Mouse (Mus musculus): ENCODE results near the gene Eno1. TPM values are rescaled to one million over a fixed set of nuclear protein-coding genes. Genes with fewer than 3 reads are reported as not detected.
A peak's percentile ranks its signal among the peaks of the same experiment; 100 is the strongest.

Eno1 gene
- total and polyA plus RNA-seq, 3 experiments = 1,109 to 1,985 (median 1,272) TPM

GRCm38 (mm10) chr4:150188236-150188635 is 48.3 kb upstream of the Eno1 start:
- Histone ChIP-seq H3K4me2 (ENCODE audit: insufficient read depth, low read depth, poor library complexity, severe bottlenecking) (no peak overlapping the region), H3K36me3 (replicated peaks in 1 of 2; ENCODE audit: control insufficient read depth in 1 of 2, insufficient read depth in 1 of 2, low read length in 1 of 2) (no peaks in the 10 kb centered on the region), H3K4me3 (replicated peaks in 1 of 3; ENCODE audit: low read depth in 2 of 3, low read length in 2 of 3, poor library complexity in 1 of 3) (no peak overlapping the region), H3K79me2 (replicated peaks; ENCODE audit: control insufficient read depth, extremely low read depth, insufficient read depth, poor library complexity, severe bottlenecking) (no peaks in the 10 kb centered on the region), H3K9me3 (replicated peaks; ENCODE audit: low read length) (no peaks in the 10 kb centered on the region), H3K27me3 (replicated peaks) (peaks cover 4% of the 10 kb centered on the region), H3K9ac (ENCODE audit: insufficient read depth, low read depth) (no peak overlapping the region), H3K4me1 (ENCODE audit: control insufficient read depth in 1 of 2, insufficient read depth in 2 of 2) (peaks cover 0 to 9% of the 10 kb centered on the region in 2 experiments; a peak in 2 of 4 replicates), H3K27ac (ENCODE audit: insufficient read depth, low read depth) (no peak overlapping the region)
- no peak for TF ChIP-seq SIN3A (IDR thresholded peaks at IDR 0.05; ENCODE audit: low read length)
- TF ChIP-seq CHD2 (IDR thresholded peaks at IDR 0.05; ENCODE audit: low read length) = no peak
- TF ChIP-seq ZNF384 (IDR thresholded peaks at IDR 0.05; ENCODE audit: low read depth, low read length) = no peak
- DNase-seq (ENCODE audit: extremely low read depth) = no peak
- dilution Hi-C loops (cut with MboI; ENCODE audit: extremely low pct_ligation_motif_present, extremely low pct_unique_long_range_greater_than_20kb, low sequenced_read_pairs) (no loop called here), in situ Hi-C loops (cut with MboI; ENCODE audit: low pct_ligation_motif_present, low pct_unique_long_range_greater_than_20kb, low sequenced_read_pairs) (loop anchor here (5.0 kb wide), 1 partner anchor 34 kb away; no protein-coding TSS in a partner anchor)

GRCm38 (mm10) chr4:150192199-150192598 is 44.3 kb upstream of the Eno1 start:
- no peak for DNase-seq (ENCODE audit: extremely low read depth)
- no peaks in the 10 kb centered on the region for H3K79me2 ChIP-seq (replicated peaks; ENCODE audit: control insufficient read depth, extremely low read depth, insufficient read depth, poor library complexity, severe bottlenecking)
- no peak overlapping the region for H3K9ac ChIP-seq (ENCODE audit: insufficient read depth, low read depth)
- dilution Hi-C loops (cut with MboI; ENCODE audit: extremely low pct_ligation_motif_present, extremely low pct_unique_long_range_greater_than_20kb, low sequenced_read_pairs) (no loop called here), in situ Hi-C loops (cut with MboI; ENCODE audit: low pct_ligation_motif_present, low pct_unique_long_range_greater_than_20kb, low sequenced_read_pairs) (no loop called here)
- peaks cover 0 to 6% of the 10 kb centered on the region in 2 experiments; a peak in 2 of 4 replicates for H3K4me1 ChIP-seq (ENCODE audit: control insufficient read depth in 1 of 2, insufficient read depth in 2 of 2)
- no peak overlapping the region for H3K4me3 ChIP-seq (replicated peaks in 1 of 3; ENCODE audit: low read depth in 2 of 3, low read length in 2 of 3, poor library complexity in 1 of 3)
- no peaks in the 10 kb centered on the region for H3K9me3 ChIP-seq (replicated peaks; ENCODE audit: low read length)
- TF ChIP-seq KAT2A (IDR thresholded peaks at IDR 0.05; ENCODE audit: insufficient replicate concordance, low read length) = no peak
- TF ChIP-seq MAX (IDR thresholded peaks at IDR 0.05; ENCODE audit: low read length) = no peak
- TF ChIP-seq POLR2AphosphoS2 (IDR thresholded peaks at IDR 0.05; ENCODE audit: low read depth, low read length) = no peak
- no peak for TF ChIP-seq MAZ (IDR thresholded peaks at IDR 0.05; ENCODE audit: low read depth, low read length)
- TF ChIP-seq UBTF (IDR thresholded peaks at IDR 0.05; ENCODE audit: low read depth, low read length) = no peak
- TF ChIP-seq ZKSCAN1 (IDR thresholded peaks at IDR 0.05; ENCODE audit: borderline replicate concordance, low read depth, low read length) = no peak
- H3K27ac ChIP-seq (ENCODE audit: insufficient read depth, low read depth) = no peak overlapping the region
- no peak overlapping the region for H3K4me2 ChIP-seq (ENCODE audit: insufficient read depth, low read depth, poor library complexity, severe bottlenecking)
- peaks cover 4% of the 10 kb centered on the region for H3K27me3 ChIP-seq (replicated peaks)
- H3K36me3 ChIP-seq (replicated peaks in 1 of 2; ENCODE audit: control insufficient read depth in 1 of 2, insufficient read depth in 1 of 2, low read length in 1 of 2) = no peaks in the 10 kb centered on the region

- in situ Hi-C loops (cut with MboI; ENCODE audit: low pct_ligation_motif_present, low pct_unique_long_range_greater_than_20kb, low sequenced_read_pairs) = no loop called here
- no peak overlapping the region for H3K9ac ChIP-seq (ENCODE audit: insufficient read depth, low read depth)
- dilution Hi-C loops (cut with MboI; ENCODE audit: extremely low pct_ligation_motif_present, extremely low pct_unique_long_range_greater_than_20kb, low sequenced_read_pairs) = no loop called here
- H3K79me2 ChIP-seq (replicated peaks; ENCODE audit: control insufficient read depth, extremely low read depth, insufficient read depth, poor library complexity, severe bottlenecking) = no peaks in the 10 kb centered on the region
- no peak overlapping the region for H3K4me2 ChIP-seq (ENCODE audit: insufficient read depth, low read depth, poor library complexity, severe bottlenecking)
- no peaks in the 10 kb centered on the region for H3K9me3 ChIP-seq (replicated peaks; ENCODE audit: low read length)
- no peak for TF ChIP-seq MYC (IDR thresholded peaks at IDR 0.05; ENCODE audit: low read depth, low read length)
- TF ChIP-seq CTCF (conservative IDR thresholded peaks at IDR 0.05 in 1 of 2, IDR thresholded peaks at IDR 0.05 in 1 of 2; ENCODE audit: low read depth in 2 of 2, low read length in 2 of 2) = peak; percentile 89 to 93
- TF ChIP-seq IRF4 (IDR thresholded peaks at IDR 0.05; ENCODE audit: low read depth, low read length) = no peak
- peak; percentile 79 for TF ChIP-seq SMC3 (IDR thresholded peaks at IDR 0.05; ENCODE audit: low read depth, low read length)
- no peak for TF ChIP-seq USF1 (IDR thresholded peaks at IDR 0.05; ENCODE audit: low read depth, low read length)
- TF ChIP-seq RAD21 (IDR thresholded peaks at IDR 0.05; ENCODE audit: low read depth, low read length) = peak; percentile 85
- no peaks in the 10 kb centered on the region for H3K36me3 ChIP-seq (replicated peaks in 1 of 2; ENCODE audit: control insufficient read depth in 1 of 2, insufficient read depth in 1 of 2, low read length in 1 of 2)
- H3K4me1 ChIP-seq (ENCODE audit: control insufficient read depth in 1 of 2, insufficient read depth in 2 of 2) = no peaks in the 10 kb centered on the region
- H3K27ac ChIP-seq (ENCODE audit: insufficient read depth, low read depth) = no peak overlapping the region
- peak; percentile 74 for DNase-seq (ENCODE audit: extremely low read depth)
- H3K27me3 ChIP-seq (replicated peaks) = peaks cover under 1% of the 10 kb centered on the region
- no peak overlapping the region for H3K4me3 ChIP-seq (replicated peaks in 1 of 3; ENCODE audit: low read depth in 2 of 3, low read length in 2 of 3, poor library complexity in 1 of 3)
These were observed 42.6 kb upstream of the Eno1 start for GRCm38 (mm10) chr4:150193915-150194314.

All from CH12.LX (cell line).